Mouse (Mus musculus): ENCODE measurements around the gene Il13ra1. TPM values are rescaled to one million over a fixed set of nuclear protein-coding genes. Genes with fewer than 3 reads are reported as not detected.

Gene Il13ra1
- total RNA-seq, 4 experiments from 2014 or later, result 4.0 to 9.2 (median 5.9) TPM

DNA sequence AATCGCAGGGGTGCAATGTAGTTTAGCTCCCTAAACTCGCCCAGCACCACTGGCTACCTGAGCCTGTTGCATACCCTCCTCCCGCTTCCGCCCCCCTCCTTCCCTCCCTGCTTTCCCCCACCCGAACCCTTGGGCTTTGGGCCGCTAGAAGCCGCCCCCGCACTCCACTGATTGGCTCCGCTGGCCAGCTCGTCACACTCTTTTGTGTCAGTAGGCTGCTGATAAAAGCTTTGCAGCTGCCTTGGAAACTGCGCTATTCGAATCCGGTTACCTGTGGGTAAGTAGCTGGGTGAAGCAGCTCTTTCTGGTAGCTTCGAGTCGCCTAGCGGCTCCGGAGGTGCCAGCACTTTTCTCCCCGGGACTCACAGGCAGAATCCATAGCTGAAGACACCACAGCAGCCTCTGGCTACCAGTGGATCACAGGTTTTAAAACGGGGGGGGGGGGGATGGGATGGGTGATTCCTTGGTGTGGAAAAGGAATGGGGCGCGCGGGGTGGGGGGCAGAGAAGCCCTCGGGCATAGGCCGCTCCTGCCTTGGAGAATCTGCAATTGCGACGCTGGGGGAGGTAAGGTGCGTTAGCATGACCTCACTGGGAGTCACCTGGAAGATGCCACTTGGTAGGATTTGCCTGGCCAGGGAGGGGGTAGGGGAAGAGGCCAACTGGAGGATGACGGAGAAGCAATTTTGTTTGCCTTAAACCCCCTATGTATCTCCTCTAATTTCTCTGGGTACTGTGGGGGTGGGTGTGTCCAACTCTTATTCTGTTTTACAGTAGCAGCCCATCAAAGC lies 84.0 kb downstream of the Il13ra1 start, which contains the start of gene Zcchc12:
Gene Zcchc12, plus strand, starts transcription at position 169 of the 790 bp plus-strand sequence.
- DNase-seq (ENCODE audit: low spot score in 2 of 2), result peak; percentile 23 to 30

DNA sequence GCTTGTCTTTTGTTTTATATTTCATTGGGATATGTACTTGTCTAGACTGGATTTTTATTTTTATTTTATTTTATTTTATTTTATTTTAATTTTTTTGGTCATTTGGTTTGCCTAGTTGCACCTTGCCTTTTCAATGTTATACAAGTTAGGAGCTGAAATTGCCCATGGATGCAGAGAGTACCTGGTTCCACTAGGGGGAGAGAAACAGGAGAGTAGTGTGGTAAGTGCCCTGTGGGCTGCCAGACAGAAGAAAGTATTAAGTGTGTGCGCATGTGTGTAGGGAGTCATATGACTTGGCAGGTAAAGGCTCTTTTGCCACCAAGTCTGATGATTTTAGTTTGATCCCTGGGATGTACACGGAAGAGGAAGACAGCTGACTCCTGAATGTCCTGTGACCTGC lies 97.6 kb downstream of the Il13ra1 start:
- DNase-seq (ENCODE audit: low spot score in 2 of 2), result no peak

DNA sequence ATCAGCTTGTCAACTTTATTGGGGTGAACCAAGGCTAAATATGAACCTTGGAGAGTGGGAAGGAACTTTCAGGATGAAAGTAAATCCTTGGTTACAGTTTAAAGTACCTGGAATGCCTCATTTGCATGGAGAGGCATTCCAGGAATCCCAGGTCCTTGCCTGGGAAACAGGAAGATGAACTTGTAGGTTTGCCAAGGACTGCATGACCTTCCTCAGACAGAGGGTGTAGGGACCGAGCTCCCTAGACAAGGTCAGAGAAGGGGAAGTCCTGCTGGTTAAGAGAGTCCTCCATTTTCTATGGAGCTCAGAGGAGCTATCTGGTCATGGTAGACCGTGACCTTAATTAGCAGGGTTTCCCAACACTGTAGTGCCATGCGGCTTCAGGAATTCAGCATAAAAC lies 99.3 kb downstream of the Il13ra1 start:
- DNase-seq (ENCODE audit: low spot score in 2 of 2), result no peak

Other genes with a start within 250 kb of the Il13ra1 start
- gene Dock11, start 223.3 kb upstream of the Il13ra1 start, total RNA-seq (2022), result 10 to 100 TPM; 12.8 to 14.4 (median 13.7) TPM
- 10 to 100 TPM; 47.1 to 54.1 (median 48.1) TPM for gene Zcchc12, start 83.8 kb downstream of the Il13ra1 start, total RNA-seq (2022)
- gene Lonrf3, start 216.2 kb downstream of the Il13ra1 start, total RNA-seq (2022), result 10 to 100 TPM; 24.1 to 26.3 (median 25.1) TPM

All from layer of hippocampus, adult 8-10 months (tissue).